Mouse (Mus musculus): Measurements from ENCODE around the gene Armh1.

Gene Armh1

DNA sequence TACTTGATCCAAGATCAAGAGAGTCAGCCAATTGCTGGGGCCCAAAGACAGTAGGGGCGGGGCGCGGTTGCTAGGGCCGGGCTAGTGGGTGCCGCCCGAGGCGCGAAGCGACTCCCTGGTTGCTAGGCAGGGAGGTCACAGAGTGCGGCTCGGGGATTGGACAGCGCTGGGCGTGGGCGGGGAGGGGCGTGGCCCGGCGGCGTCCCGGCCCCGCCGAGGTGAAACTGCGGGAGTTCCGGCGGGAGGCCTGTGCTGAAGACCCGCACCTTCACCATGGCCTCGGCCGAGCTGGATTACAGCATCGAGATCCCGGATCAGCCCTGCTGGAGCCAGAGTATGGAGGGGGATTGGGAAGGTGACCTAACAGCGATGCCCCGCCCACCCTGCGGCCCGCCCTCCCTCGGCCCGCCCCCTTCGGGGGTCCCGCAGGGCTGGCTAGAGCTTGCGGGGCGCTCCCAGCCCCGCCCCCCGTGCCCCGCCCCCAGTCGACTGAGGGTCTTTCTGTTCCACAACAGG lies at the start of gene Armh1, which contains the start of gene Tmem53:
Armh1 (minus strand) TSS at position 325 of the 516 bp plus-strand sequence.
Tmem53 (plus strand) TSS at position 151 of the 516 bp plus-strand sequence.
- ChIA-PET POLR2A (interaction anchor here in 3 of 4 experiments (0.6 to 3.2 kb wide), 58 partner anchors 9 to 1030 kb away, joined by 3 to 18 read pairs (median 4); partner anchors contain the start of genes Kif2c (in 2 of the 3), Eri3 (in 1 of the 3), Hectd3 (in 1 of the 3) and Kdm4a (in 1 of the 3)), CTCF (interaction anchor here (0.5 to 2.6 kb wide), 15 partner anchors 9 to 430 kb away, joined by 3 to 19 read pairs (median 6); partner anchors contain the start of gene Dmap1 (in 1 of the 4))

DNA sequence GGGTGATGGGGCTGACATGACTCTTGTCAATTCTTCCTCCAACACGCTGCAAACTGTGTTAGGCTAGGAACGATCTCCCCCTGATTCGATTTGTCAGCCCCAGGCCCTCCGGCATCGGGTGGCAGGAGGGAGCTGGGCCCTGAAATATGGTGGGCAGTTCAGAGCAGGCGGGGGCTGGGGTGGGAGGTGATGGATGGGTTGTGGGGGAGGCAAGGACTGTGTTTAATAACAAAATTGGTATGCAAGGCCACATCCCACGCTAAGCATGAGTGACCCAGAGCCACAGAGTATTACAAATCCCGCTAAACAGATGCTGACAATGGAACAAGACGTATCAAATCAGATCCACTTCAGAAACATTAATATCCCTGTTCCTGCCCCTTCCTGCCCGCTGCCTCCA lies 48.0 kb upstream of the Armh1 start:
- ChIA-PET CTCF (no interaction called here), POLR2A (interaction anchor here in 2 of 4 experiments (0.5 to 2.5 kb wide), 5 partner anchors 10 to 334 kb away, joined by 3 to 11 read pairs (median 3); no protein-coding TSS in a partner anchor)

DNA sequence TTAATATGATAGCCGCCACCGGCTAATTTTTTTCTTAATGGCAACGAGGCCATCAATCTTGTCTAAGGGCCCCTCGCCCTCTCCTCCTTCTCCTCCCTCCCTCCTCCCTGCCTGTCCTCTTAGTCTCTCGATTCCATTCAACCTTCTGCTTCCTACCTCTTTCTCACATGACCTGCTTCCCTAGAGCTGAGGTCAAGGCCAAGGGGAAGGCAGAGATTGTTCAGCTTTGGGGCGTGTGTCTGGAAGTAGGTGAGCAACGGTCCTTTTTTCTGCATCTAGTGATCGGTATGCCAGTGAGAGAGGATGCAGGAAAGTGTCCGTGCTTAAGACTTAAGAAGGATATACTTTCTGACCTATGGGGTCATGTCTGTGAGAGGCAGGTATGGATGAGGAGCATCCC lies 45.9 kb upstream of the Armh1 start:
- CTCF ChIA-PET: interaction anchor here in 2 of 4 experiments (0.6 to 2.1 kb wide), 3 partner anchors 18 to 68 kb away, joined by 4 to 7 read pairs (median 5); no protein-coding TSS in a partner anchor
- POLR2A ChIA-PET: interaction anchor here in 3 of 4 experiments (0.9 to 2.6 kb wide), 15 partner anchors 8 to 347 kb away, joined by 3 to 12 read pairs (median 4); no protein-coding TSS in a partner anchor

DNA sequence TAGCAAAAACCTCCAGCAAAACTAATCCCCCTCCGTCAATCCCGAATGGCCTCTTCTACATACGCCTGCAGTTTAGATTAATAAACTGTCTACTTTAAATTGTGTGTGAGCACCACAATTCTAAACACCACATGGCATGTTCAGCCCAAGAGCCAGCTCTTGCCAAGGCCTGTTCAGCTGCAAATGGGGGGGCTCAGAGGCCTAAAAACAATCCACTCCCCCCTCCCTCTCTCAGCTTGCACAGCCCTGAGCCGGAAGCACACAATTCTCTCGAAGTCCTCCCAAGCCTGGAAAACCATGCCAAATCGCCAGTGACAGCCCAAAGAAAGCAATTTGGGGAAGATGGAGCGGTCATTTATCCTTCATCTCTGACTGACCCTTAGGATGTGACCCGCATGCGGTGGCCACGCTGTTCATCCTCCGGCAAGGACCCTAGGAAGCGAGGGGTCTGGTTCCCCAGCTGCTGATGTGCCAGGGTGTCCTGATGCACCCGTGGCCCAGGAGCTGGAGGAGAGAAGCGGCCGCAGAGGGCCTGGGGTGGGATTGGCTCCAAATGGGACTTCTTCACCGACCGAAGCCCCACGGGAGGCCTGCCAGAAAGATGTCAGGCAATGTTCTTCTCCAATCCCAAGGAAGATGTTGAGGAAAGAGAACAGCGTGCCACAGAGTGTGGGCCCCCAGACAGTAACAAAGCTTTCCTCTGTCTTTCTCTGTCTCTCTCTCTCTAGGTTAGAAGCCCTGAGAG lies 45.1 kb upstream of the Armh1 start:
- CTCF ChIA-PET: interaction anchor here in 3 of 4 experiments (0.6 to 2.1 kb wide), 4 partner anchors 19 to 232 kb away, joined by 3 to 7 read pairs (median 4); no protein-coding TSS in a partner anchor
- POLR2A ChIA-PET: interaction anchor here in 3 of 4 experiments (0.9 to 2.6 kb wide), 15 partner anchors 7 to 348 kb away, joined by 3 to 12 read pairs (median 3); no protein-coding TSS in a partner anchor

GRCm38 (mm10) chr4:117291696-117292095 lies 39.8 kb upstream of the Armh1 start:
- ChIA-PET CTCF (interaction anchor here in 1 of 4 experiments (1.5 kb wide), 1 partner anchor 22 kb away, joined by 4 read pairs; no protein-coding TSS in a partner anchor), POLR2A (interaction anchor here in 3 of 4 experiments (0.6 to 13.1 kb wide), 9 partner anchors 8 to 110 kb away, joined by 3 to 305 read pairs (median 5); partner anchors contain the start of gene Kif2c (in 1 of the 3))

DNA sequence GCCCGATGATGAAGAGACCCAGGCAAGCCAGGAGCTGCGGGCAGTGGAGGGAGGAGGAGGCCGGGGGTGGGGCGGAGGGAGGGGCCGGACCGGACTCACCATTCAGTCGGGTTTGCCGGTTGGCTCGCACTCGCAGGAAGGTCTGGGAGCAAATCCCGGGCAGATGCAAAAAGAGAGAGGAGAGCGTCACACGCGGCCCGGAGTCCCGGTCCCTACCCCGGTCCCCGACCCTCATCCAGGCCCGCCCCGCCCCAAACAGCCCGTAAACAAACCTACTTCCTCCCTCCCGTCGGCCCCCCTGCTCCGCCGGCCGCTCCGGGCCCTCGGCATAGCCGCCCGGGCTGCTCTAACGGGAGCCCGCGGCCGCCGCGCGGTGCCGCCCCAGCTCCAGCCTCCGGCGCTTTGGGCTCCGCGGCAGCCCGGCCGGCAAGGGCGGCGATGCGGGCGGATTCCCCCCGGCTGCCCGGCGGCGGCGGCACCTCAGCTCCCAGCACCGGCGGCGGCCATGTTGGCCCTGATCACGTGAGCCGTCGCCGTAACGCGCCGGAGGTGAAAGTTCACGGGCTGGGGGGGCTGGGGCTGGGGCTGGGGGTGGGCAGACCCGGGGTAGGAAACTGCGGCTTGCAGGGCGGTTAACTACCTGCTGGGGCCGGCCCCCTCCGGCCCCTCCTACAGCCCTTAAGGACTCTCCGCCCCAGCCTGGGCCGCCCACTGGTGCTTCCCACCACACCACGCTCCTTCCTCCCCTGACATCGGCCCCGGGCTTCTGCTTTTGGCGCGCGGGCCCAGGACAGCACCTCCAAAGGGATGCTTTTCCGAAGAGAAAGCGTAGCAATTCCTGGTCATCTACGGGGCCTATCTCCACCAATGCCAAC lies 37.2 kb upstream of the Armh1 start:
- ChIA-PET POLR2A (interaction anchor here (0.5 to 13.1 kb wide), 92 partner anchors 8 to 1976 kb away, joined by 3 to 305 read pairs (median 4); partner anchors contain the start of genes Eri3 (in 3 of the 4), Kif2c (in 2 of the 4), Armh1 (in 1 of the 4) and Rnf220 (in 1 of the 4)), CTCF (interaction anchor here (0.5 to 2.0 kb wide), 11 partner anchors 19 to 294 kb away, joined by 3 to 15 read pairs (median 3); no protein-coding TSS in a partner anchor)

DNA sequence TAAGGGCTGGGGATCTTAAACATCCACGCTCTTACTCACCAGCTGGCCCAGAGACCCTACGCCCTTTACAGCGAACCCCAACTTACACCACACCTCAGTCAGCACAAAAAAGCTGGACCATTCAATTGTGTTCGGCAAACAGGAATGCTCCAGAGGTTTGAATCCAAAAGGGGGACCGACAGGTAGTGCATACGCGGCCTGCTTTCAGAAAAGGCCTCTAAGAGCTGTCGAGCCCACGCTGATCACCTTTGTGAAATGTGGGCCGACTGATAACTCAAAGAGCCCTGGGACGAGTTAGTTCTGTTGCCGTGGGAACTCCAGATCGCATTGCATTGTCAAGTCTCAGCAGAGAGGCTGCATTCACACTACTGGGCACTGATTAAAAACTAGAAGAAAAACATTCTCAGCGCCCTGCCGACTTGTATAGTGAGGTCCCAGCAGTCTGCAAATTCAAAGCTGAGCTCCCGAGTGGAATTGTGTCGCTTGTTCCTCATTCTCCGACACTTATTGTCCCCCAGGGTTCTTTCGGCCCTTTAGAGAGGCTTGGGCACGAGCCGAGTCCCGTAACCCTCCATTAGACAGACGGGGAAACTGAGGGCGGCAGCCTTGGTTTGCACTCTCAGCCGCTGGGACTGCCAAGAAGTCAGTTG lies 36.5 kb upstream of the Armh1 start:
- ChIA-PET CTCF (interaction anchor here in 3 of 4 experiments (0.5 to 2.0 kb wide), 7 partner anchors 18 to 295 kb away, joined by 3 to 15 read pairs (median 4); no protein-coding TSS in a partner anchor), POLR2A (interaction anchor here in 3 of 4 experiments (0.5 to 13.1 kb wide), 67 partner anchors 8 to 1255 kb away, joined by 3 to 305 read pairs (median 4); partner anchors contain the start of genes Eri3 (in 3 of the 3), Armh1 (in 2 of the 3), Kif2c (in 2 of the 3) and Tmem53 (in 2 of the 3))

GRCm38 (mm10) chr4:117284363-117284762 lies 32.4 kb upstream of the Armh1 start:
- POLR2A ChIA-PET: interaction anchor here in 3 of 4 experiments (0.5 to 13.1 kb wide), 25 partner anchors 8 to 483 kb away, joined by 3 to 305 read pairs (median 5); no protein-coding TSS in a partner anchor
- CTCF ChIA-PET: interaction anchor here in 2 of 4 experiments (1.3 to 2.6 kb wide), 3 partner anchors 14 to 17 kb away, joined by 6 to 15 read pairs (median 10); no protein-coding TSS in a partner anchor

- CTCF ChIA-PET: interaction anchor here (0.7 to 2.4 kb wide), 10 partner anchors 10 to 318 kb away, joined by 3 to 16 read pairs (median 3); no protein-coding TSS in a partner anchor
These were observed 31.6 kb upstream of the Armh1 start for GRCm38 (mm10) chr4:117283271-117284191.

DNA sequence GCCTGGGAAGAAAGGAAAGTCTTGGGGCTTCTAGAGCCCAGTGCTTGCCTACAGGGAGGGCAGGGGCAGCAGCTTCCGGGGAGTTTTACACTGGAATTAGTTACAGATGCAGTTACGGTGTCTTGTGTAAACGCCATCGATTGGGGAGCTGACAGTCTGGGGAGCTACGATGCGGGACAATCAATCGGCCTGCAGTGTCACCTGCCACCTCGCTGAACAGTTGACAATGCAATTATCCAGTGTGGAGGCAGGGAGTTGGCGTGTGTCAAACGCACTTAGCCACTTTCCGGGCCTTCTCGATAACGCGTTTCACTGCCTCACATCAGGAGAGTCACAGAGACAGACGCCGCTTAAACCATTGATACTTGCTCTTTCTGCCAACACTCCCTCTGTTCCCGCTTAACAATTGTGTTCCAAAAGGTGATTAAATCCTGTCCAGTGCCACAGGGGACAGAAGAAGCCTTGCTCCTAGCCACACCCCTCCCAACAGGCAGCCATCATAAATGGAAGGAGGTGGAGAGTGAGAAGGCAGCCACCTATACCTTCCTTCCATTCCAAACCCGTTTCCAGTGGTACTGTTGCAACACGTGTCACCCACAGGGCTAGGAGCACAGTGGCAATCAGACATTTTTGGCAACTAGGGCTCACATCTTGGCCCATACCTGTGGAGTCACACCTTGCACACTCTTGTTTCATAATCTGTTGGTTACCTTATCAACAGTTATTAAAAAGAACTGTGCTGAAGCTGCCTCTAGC lies 29.3 kb upstream of the Armh1 start:
- CTCF ChIA-PET: interaction anchor here in 1 of 4 experiments (0.6 to 2.4 kb wide), 4 partner anchors 11 to 585 kb away, joined by 3 to 16 read pairs (median 4); no protein-coding TSS in a partner anchor

More at GRCm38 (mm10) chr4:117283271-117284191, 31.6 kb upstream of the Armh1 start:
- POLR2A ChIA-PET: interaction anchor here (0.5 to 13.1 kb wide), 56 partner anchors 9 to 628 kb away, joined by 3 to 305 read pairs (median 4); partner anchors contain the start of genes Armh1 (in 2 of the 4), Tmem53 (in 2 of the 4), Dmap1 (in 1 of the 4) and Plk3 (in 1 of the 4)

DNA sequence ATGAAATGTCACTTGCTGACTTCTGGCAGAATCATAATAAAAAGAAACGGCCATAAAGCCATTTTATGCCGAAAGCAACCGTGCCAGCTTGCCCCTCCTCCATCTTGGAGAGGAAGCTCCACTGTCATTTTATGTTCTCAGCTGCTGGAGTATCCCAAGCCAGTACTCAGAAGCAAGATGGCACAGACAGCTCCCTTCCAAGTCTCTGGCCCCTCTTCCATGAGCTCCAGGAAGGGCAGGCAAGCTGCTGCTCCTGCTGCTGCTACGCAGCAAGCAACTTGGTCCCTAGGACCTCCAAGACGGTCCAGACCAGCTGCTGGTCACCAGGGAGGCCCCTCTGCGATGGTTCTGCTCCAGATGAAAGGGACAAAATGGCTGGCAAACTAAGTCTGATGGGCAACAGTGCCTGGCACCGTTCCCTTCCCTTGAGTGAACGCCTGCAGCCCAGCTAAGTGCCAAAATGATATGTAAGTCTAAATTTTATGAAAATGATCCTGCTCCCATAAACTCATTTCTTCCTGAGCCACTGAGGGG lies 28.5 kb upstream of the Armh1 start:
- ChIA-PET CTCF (interaction anchor here in 3 of 4 experiments (0.6 to 2.3 kb wide), 7 partner anchors 10 to 585 kb away, joined by 3 to 12 read pairs (median 3); no protein-coding TSS in a partner anchor), POLR2A (interaction anchor here in 3 of 4 experiments (0.6 to 16.7 kb wide), 18 partner anchors 8 to 269 kb away, joined by 3 to 305 read pairs (median 4); partner anchors contain the start of genes Armh1 (in 1 of the 3), Eri3 (in 1 of the 3) and Tmem53 (in 1 of the 3))

More for the DNA sequence above, 29.3 kb upstream of the Armh1 start:
- POLR2A ChIA-PET: interaction anchor here in 2 of 4 experiments (0.6 to 16.7 kb wide), 12 partner anchors 7 to 269 kb away, joined by 3 to 305 read pairs (median 4); partner anchors contain the start of genes Armh1 (in 1 of the 2), Eri3 (in 1 of the 2) and Tmem53 (in 1 of the 2)

- CTCF ChIA-PET: interaction anchor here (0.7 to 2.3 kb wide), 9 partner anchors 9 to 249 kb away, joined by 3 to 14 read pairs (median 4); no protein-coding TSS in a partner anchor
- POLR2A ChIA-PET: interaction anchor here (0.5 to 16.7 kb wide), 35 partner anchors 9 to 1055 kb away, joined by 3 to 305 read pairs (median 4); partner anchors contain the start of genes Armh1 (in 2 of the 4), Tmem53 (in 2 of the 4) and Slc6a9 (in 1 of the 4)
These were observed 27.3 kb upstream of the Armh1 start for GRCm38 (mm10) chr4:117279253-117279642.

- ChIA-PET CTCF (interaction anchor here (0.7 to 2.3 kb wide), 10 partner anchors 8 to 250 kb away, joined by 3 to 14 read pairs (median 4); no protein-coding TSS in a partner anchor), POLR2A (interaction anchor here (0.5 to 16.7 kb wide), 40 partner anchors 8 to 1055 kb away, joined by 3 to 305 read pairs (median 4); partner anchors contain the start of genes Armh1 (in 2 of the 4), Tmem53 (in 2 of the 4), Gpbp1l1 (in 1 of the 4) and Slc6a9 (in 1 of the 4))
These were observed 26.7 kb upstream of the Armh1 start for GRCm38 (mm10) chr4:117278381-117279252.
